Mouse (Mus musculus) heart, embryonic 16.5 days (tissue): ENCODE measurements around the gene Unc5cl. TPM values are rescaled to one million over a fixed set of nuclear protein-coding genes. Genes with fewer than 3 reads are reported as not detected.

Source experiments
- ATAC-seq: fragments of 200-750 bp; cut with Nextera tagmentation; replicated peaks from 2 replicates; pipeline ENCODE4 v1.8.0; 2017; ENCODE audit warnings: moderate number of reproducible peaks; ENCODE audit not compliant: insufficient read depth, low FRiP score; ENCODE audit errors: extremely low read depth
- H3K27ac ChIP-seq: fragments of 300-500 bp; sonication (generic); 2 replicates; pipeline ENCODE4 v1.5.1; 2014; ENCODE audit warnings: mild to moderate bottlenecking, low read length, control low read depth, moderate library complexity
- H3K27me3 ChIP-seq: fragments of 300-500 bp; sonication (generic); 2 replicates; pipeline ENCODE4 v1.6.1; 2014; ENCODE audit warnings: low read length, mixed read lengths; ENCODE audit not compliant: control insufficient read depth, insufficient read depth
- H3K36me3 ChIP-seq: fragments of 300-500 bp; sonication (generic); 2 replicates; pipeline ENCODE4 v1.6.1; 2014; ENCODE audit not compliant: control insufficient read depth, insufficient read depth
- H3K4me1 ChIP-seq: fragments of 300-500 bp; sonication (generic); 2 replicates; pipeline ENCODE4 v1.6.1; 2014; ENCODE audit warnings: low read length, mixed read lengths; ENCODE audit not compliant: control insufficient read depth, insufficient read depth
- H3K4me2 ChIP-seq: fragments of 300-500 bp; sonication (generic); 2 replicates; pipeline ENCODE4 v1.6.1; 2014; ENCODE audit warnings: low read depth, mild to moderate bottlenecking, control low read depth, low read length
- H3K4me3 ChIP-seq: fragments of 300-500 bp; sonication (generic); 2 replicates; pipeline ENCODE4 v1.5.1; 2014; ENCODE audit warnings: mild to moderate bottlenecking, control low read depth, low read length
- H3K9ac ChIP-seq: fragments of 300-500 bp; sonication (generic); 2 replicates; pipeline ENCODE4 v1.6.1; 2014; ENCODE audit warnings: low read length, control low read depth
- H3K9me3 ChIP-seq: fragments of 300-500 bp; sonication (generic); replicated peaks from 2 replicates; pipeline ENCODE4 v1.6.1; 2016; ENCODE audit warnings: low read length; ENCODE audit not compliant: control insufficient read depth
- WGBS: fragments of 180-500 bp; shearing (Covaris S2); extraction: QIAGEN DNeasy Blood & Tissue Kit; methylation state at CpG from one replicate; pipeline ENCODE4 v1.1.7; 2014; 5-methylcytosine and 5-hydroxymethylcytosine counted together
- polyA plus RNA-seq: library from polyadenylated mRNA; unstranded; fragments of >200 nt; fragmentation: Nextera tagmentation; extraction: Ambion mirVana; gene quantifications from 2 replicates; pipeline ENCODE4 v1.2.1, GENCODE M21; 2015

Gene Unc5cl
- polyA plus RNA-seq, 1 experiment from 2014 or later, result 2.0 TPM

- WGBS, result 48% methylated on average over 3 of the region's 3 CpGs
- Histone ChIP-seq H3K9ac (no peak overlapping the region), H3K4me2 (no peak overlapping the region), H3K27me3 (no peaks in the 10 kb centered on the region), H3K9me3 (no peaks in the 10 kb centered on the region), H3K4me1 (peaks cover 9% of the 10 kb centered on the region; the same call in 1 of the 2 replicates), H3K36me3 (no peaks in the 10 kb centered on the region), H3K4me3 (no peak overlapping the region), H3K27ac (no peak overlapping the region)
- no peak for ATAC-seq
Observed at GRCm38 (mm10) chr17:48588674-48589073, 134.0 kb downstream of the Unc5cl start.

Other genes with a start within 250 kb of the Unc5cl start
- 0.08 and 0.11 TPM in 2 replicates for gene Trem1, start 222.1 kb upstream of the Unc5cl start, polyA plus RNA-seq
- 0.30 TPM in 1 of 2 replicates, not detected in the other for gene Trem3, start 207.1 kb upstream of the Unc5cl start, polyA plus RNA-seq
- 0.11 and 0.21 TPM in 2 replicates for gene Treml4, start 190.6 kb upstream of the Unc5cl start, polyA plus RNA-seq
- gene Treml2, start 155.4 kb upstream of the Unc5cl start, polyA plus RNA-seq, result 0.59 and 1.5 TPM in 2 replicates
- 0.31 and 0.37 TPM in 2 replicates for gene B430306N03Rik, start 138.8 kb upstream of the Unc5cl start, polyA plus RNA-seq
- gene Trem2, start 108.5 kb upstream of the Unc5cl start, polyA plus RNA-seq, result 2.3 and 2.9 TPM in 2 replicates
- 1.1 and 1.9 TPM in 2 replicates for gene Treml1, start 95.0 kb upstream of the Unc5cl start, polyA plus RNA-seq
- gene Nfya, start 45.0 kb upstream of the Unc5cl start, polyA plus RNA-seq, result 9.0 and 10.2 TPM in 2 replicates
- 40.9 and 44.4 TPM in 2 replicates for gene Oard1, start 44.9 kb upstream of the Unc5cl start, polyA plus RNA-seq
- 207 and 218 TPM in 2 replicates for gene Apobec2, start 22.0 kb upstream of the Unc5cl start, polyA plus RNA-seq
- gene Tspo2, start 3.4 kb upstream of the Unc5cl start, polyA plus RNA-seq, result 4.6 and 6.1 TPM in 2 replicates